ENCODE assay signal across 8 mouse cellular contexts in genomic region chr6:108735910-108736750, GRCm38 (mm10). TPM values are rescaled to one million over a fixed set of nuclear protein-coding genes. Genes with fewer than 3 reads are reported as not detected.
DNase-seq lines count a peak whose midpoint lies in the region; ATAC-seq and TF ChIP-seq lines count a peak whose summit lies in the region.

No protein-coding gene starts in this region.

- H3K36me3 ChIP-seq in kidney, embryonic 15.5 days: no peaks in the 10 kb centered on the region
- no peaks in the 10 kb centered on the region for H3K36me3 ChIP-seq in kidney, adult 2 months (ENCODE audit: control insufficient read depth, insufficient read depth, low read length)
- H3K36me3 ChIP-seq in midbrain, embryonic 16.5 days (ENCODE audit: control insufficient read depth, insufficient read depth, low read length): no peaks in the 10 kb centered on the region
- H3K36me3 ChIP-seq in spleen, adult 2 months (ENCODE audit: control insufficient read depth, insufficient read depth, low read length): no peaks in the 10 kb centered on the region

- 46% methylated on average over 9 of the region's 9 CpGs for WGBS in kidney, embryonic 15.5 days
- 45% methylated on average over 9 of the region's 9 CpGs for WGBS in kidney, adult 2 months
- 57% methylated on average over 9 of the region's 9 CpGs for WGBS in midbrain, embryonic 16.5 days
- 50% methylated on average over 9 of the region's 9 CpGs for WGBS in spleen, adult 2 months

- no peak overlapping the region for H3K4me2 ChIP-seq in kidney, embryonic 15.5 days
- no peak overlapping the region for H3K4me2 ChIP-seq in midbrain, embryonic 16.5 days (ENCODE audit: low read length)

- no peak overlapping the region for H3K27ac ChIP-seq in kidney, embryonic 15.5 days
- H3K27ac ChIP-seq in kidney, adult 2 months (ENCODE audit: insufficient read depth, low read depth, low read length): no peak overlapping the region
- no peak overlapping the region for H3K27ac ChIP-seq in midbrain, embryonic 16.5 days (ENCODE audit: low read length)
- no peak overlapping the region for H3K27ac ChIP-seq in spleen, adult 2 months (ENCODE audit: insufficient read depth, low read length)

- ATAC-seq in kidney, embryonic 15.5 days (replicated peaks; ENCODE audit: low FRiP score): no peak; the same call in 1 of the 2 replicates
- peak; percentile 86 for ATAC-seq in midbrain, embryonic 16.5 days

- H3K4me1 ChIP-seq in kidney, embryonic 15.5 days: peaks cover 14% of the 10 kb centered on the region
- H3K4me1 ChIP-seq in kidney, adult 2 months (ENCODE audit: control insufficient read depth, insufficient read depth, low read length): no peaks in the 10 kb centered on the region
- no peaks in the 10 kb centered on the region for H3K4me1 ChIP-seq in midbrain, embryonic 16.5 days (ENCODE audit: control insufficient read depth, insufficient read depth, low read length)
- H3K4me1 ChIP-seq in spleen, adult 2 months (ENCODE audit: control insufficient read depth, insufficient read depth, insufficient read length): peaks cover 8% of the 10 kb centered on the region; the same call in 1 of the 2 replicates

- intact Hi-C loops in left cerebral cortex, postnatal 4 days (cut with DNase I): loop anchor here (5.0 kb wide), 1 partner anchor 319 kb away; no protein-coding TSS in a partner anchor

- H3K9ac ChIP-seq in kidney, embryonic 15.5 days: no peak overlapping the region
- no peak overlapping the region for H3K9ac ChIP-seq in midbrain, embryonic 16.5 days (ENCODE audit: low read depth, low read length)

- no peak for TF ChIP-seq POLR2A in kidney, adult 2 months (IDR thresholded peaks at IDR 0.05; ENCODE audit: low read depth, low read length)
- TF ChIP-seq POLR2A in spleen, adult 2 months (IDR thresholded peaks at IDR 0.05; ENCODE audit: low read depth, low read length): no peak

- no peaks in the 10 kb centered on the region for H3K9me3 ChIP-seq in kidney, embryonic 15.5 days (replicated peaks)
- no peaks in the 10 kb centered on the region for H3K9me3 ChIP-seq in midbrain, embryonic 16.5 days (replicated peaks; ENCODE audit: control insufficient read depth, low read length, poor library complexity, severe bottlenecking)

- H3K4me3 ChIP-seq in kidney, embryonic 15.5 days (replicated peaks): no peak overlapping the region
- H3K4me3 ChIP-seq in kidney, adult 2 months (ENCODE audit: insufficient read depth, low read depth, low read length): no peak overlapping the region
- no peak overlapping the region for H3K4me3 ChIP-seq in midbrain, embryonic 16.5 days (ENCODE audit: low read depth, low read length)
- H3K4me3 ChIP-seq in spleen, adult 2 months (ENCODE audit: extremely low read depth, insufficient read depth, insufficient read length): no peak overlapping the region

- peak; percentile 66 for DNase-seq in kidney, adult 11 months
- DNase-seq in cerebellum, postnatal 10 days: peak; percentile 88 to 89
- peak; percentile 66 to 76 for DNase-seq in frontal cortex, postnatal 25 days (ENCODE audit: low spot score in 2 of 2)
- DNase-seq in kidney, adult 2 months: peak; percentile 79
- DNase-seq in left cerebral cortex, postnatal 4 days: peak; percentile 80
- peak; percentile 66 to 85 for DNase-seq in spleen, adult 2 months (ENCODE audit: low read depth in 1 of 2, low spot score in 2 of 2)

- TF ChIP-seq CTCF in kidney, adult 2 months (conservative IDR thresholded peaks at IDR 0.05; ENCODE audit: insufficient read depth, insufficient read length, low read depth, low read length): peak; percentile 79
- peak; percentile 59; the same call in 1 of the 2 replicates for TF ChIP-seq CTCF in spleen, adult 2 months (IDR thresholded peaks at IDR 0.05; ENCODE audit: extremely low read depth, insufficient read depth, insufficient read length, insufficient replicate concordance)

- H3K27me3 ChIP-seq in kidney, embryonic 15.5 days: no peaks in the 10 kb centered on the region
- no peaks in the 10 kb centered on the region for H3K27me3 ChIP-seq in kidney, adult 2 months (replicated peaks; ENCODE audit: control insufficient read depth, insufficient read depth, low read length)
- H3K27me3 ChIP-seq in midbrain, embryonic 16.5 days (ENCODE audit: control insufficient read depth, insufficient read depth, low read depth, low read length): no peaks in the 10 kb centered on the region
- H3K27me3 ChIP-seq in spleen, adult 2 months (ENCODE audit: control insufficient read depth, insufficient read depth, low read length): no peaks in the 10 kb centered on the region

RNA-seq across cellular contexts. Expression of gene Arl8b, which starts 46.8 kb away (rescaled TPM):
- 78.9 and 79.7 TPM in 2 replicates for polyA plus RNA-seq in kidney, embryonic 15.5 days (2015; fragmentation: Nextera tagmentation; extraction: Ambion mirVana)
- 17.6 and 21.9 TPM in 2 replicates for polyA plus RNA-seq in kidney, adult 2 months (2012; rRNA removed)
- total RNA-seq in left cerebral cortex, postnatal 4 days (2021): 100 to 1,000 TPM; 112 to 122 TPM
- polyA plus RNA-seq in midbrain, embryonic 16.5 days (2015; fragmentation: Nextera tagmentation; extraction: Ambion mirVana): 106 and 112 TPM in 2 replicates
- polyA plus RNA-seq in spleen, adult 2 months (2012; rRNA removed): 7.0 and 9.2 TPM in 2 replicates
